Mouse (Mus musculus): Measurements from ENCODE around the gene Stard7. TPM values are rescaled to one million over a fixed set of nuclear protein-coding genes. Genes with fewer than 3 reads are reported as not detected.

The Stard7 gene
- polyA plus RNA-seq, 1 experiment from 2014 or later = 101 TPM

DNA sequence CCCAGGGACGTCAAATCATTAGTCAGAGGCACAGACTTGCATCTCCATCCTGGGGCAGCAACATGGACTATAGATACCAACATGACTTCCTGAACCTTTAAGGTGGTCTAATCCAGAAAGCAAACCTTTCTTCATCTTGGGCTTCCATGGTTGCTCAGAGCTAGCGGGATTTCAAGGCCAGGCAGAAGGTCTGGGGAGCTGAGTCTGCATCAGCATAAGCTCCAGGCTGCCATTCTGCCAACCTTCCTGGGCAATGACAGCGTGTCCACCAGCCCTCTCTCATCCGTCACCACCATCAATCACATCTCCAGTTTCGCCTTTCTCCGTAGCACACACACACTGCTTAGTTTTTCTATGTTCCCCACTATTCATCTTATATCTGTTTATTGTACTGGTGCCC, 69.2 kb downstream of the Stard7 start:
- no peaks in the 10 kb centered on the region for H3K9me3 ChIP-seq (replicated peaks; ENCODE audit: control insufficient read depth, low read length)
- ATAC-seq (replicated peaks; ENCODE audit: insufficient number of reproducible peaks, low FRiP score, low TSS enrichment) = no peak
- no peak overlapping the region for H3K4me3 ChIP-seq (ENCODE audit: low read depth, low read length)
- no peak overlapping the region for H3K9ac ChIP-seq (ENCODE audit: low read depth, low read length)
- H3K4me1 ChIP-seq (ENCODE audit: control insufficient read depth, insufficient read depth, low read length) = peaks cover 12% of the 10 kb centered on the region
- no peak overlapping the region for H3K27ac ChIP-seq (ENCODE audit: low read depth, low read length)
- H3K36me3 ChIP-seq (ENCODE audit: control insufficient read depth, insufficient read depth, low read length) = no peaks in the 10 kb centered on the region
- H3K4me2 ChIP-seq = no peak overlapping the region
- WGBS (ENCODE audit: insufficient replicate concordance) = 60% methylated on average over 6 of the region's 6 CpGs
- H3K27me3 ChIP-seq (ENCODE audit: control insufficient read depth, insufficient read depth, low read length) = peaks cover 20% of the 10 kb centered on the region

DNA sequence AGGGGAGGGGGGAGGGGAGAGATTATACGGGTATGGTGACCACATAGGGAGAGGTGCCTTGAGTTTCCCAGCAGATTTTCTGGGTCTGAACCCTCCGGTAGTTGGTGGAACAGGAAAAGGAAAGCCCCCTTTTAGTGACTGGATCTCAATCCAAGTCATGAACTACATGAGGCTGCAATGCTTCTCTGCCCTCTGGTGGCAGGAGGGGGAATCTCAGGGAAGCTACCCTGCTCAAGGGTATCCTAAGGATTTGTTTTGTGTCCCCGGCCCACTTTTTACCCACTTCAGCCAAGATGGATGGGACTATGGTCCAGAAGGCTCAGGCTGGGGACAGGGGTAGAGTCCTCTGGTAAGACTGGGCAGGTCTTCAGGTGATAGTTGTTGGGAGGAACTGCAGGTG, 71.1 kb downstream of the Stard7 start:
- WGBS (ENCODE audit: insufficient replicate concordance) = 17% methylated on average over 3 of the region's 3 CpGs

DNA sequence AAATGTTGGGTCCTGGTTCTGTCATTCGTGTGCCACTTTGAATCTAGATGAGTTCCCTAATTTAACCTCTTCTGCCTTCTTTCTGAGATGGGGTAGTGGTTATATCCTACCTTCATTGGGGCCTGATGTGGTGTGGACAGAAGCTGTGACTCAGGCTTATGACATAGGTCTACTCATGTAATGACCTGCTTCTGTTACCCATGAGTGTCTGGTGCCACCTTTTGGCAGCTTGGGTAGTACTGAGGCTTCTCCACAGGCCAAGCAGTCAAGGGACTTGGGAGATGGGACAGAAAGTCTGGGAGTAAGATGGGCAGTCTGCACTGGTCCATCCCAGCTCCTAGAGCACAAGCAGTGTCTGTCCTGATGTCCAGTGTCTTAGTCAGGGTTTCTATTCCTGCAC, 76.3 kb downstream of the Stard7 start:
- H3K36me3 ChIP-seq (ENCODE audit: control insufficient read depth, insufficient read depth, low read length) = no peaks in the 10 kb centered on the region
- no peak overlapping the region for H3K9ac ChIP-seq (ENCODE audit: low read depth, low read length)
- WGBS (ENCODE audit: insufficient replicate concordance) = 59% methylated on average over 1 of the region's 1 CpGs
- H3K27me3 ChIP-seq (ENCODE audit: control insufficient read depth, insufficient read depth, low read length) = peaks cover 6% of the 10 kb centered on the region; the same call in 1 of the 2 replicates
- ATAC-seq (replicated peaks; ENCODE audit: insufficient number of reproducible peaks, low FRiP score, low TSS enrichment) = no peak
- no peak overlapping the region for H3K4me2 ChIP-seq
- no peak overlapping the region for H3K27ac ChIP-seq (ENCODE audit: low read depth, low read length)
- H3K9me3 ChIP-seq (replicated peaks; ENCODE audit: control insufficient read depth, low read length) = no peaks in the 10 kb centered on the region
- no peak overlapping the region for H3K4me3 ChIP-seq (ENCODE audit: low read depth, low read length)
- H3K4me1 ChIP-seq (ENCODE audit: control insufficient read depth, insufficient read depth, low read length) = no peaks in the 10 kb centered on the region

More for the DNA sequence above, 71.1 kb downstream of the Stard7 start:
- Histone ChIP-seq H3K4me3 (ENCODE audit: low read depth, low read length) (no peak overlapping the region), H3K27me3 (ENCODE audit: control insufficient read depth, insufficient read depth, low read length) (peaks cover 20% of the 10 kb centered on the region; the same call in 1 of the 2 replicates), H3K4me1 (ENCODE audit: control insufficient read depth, insufficient read depth, low read length) (0 out of 2 replicates have a peak, but pooled peaks cover 4% of the 10 kb centered on the region), H3K36me3 (ENCODE audit: control insufficient read depth, insufficient read depth, low read length) (no peaks in the 10 kb centered on the region), H3K27ac (ENCODE audit: low read depth, low read length) (no peak overlapping the region), H3K9ac (ENCODE audit: low read depth, low read length) (no peak overlapping the region), H3K4me2 (no peak overlapping the region), H3K9me3 (replicated peaks; ENCODE audit: control insufficient read depth, low read length) (no peaks in the 10 kb centered on the region)
- ATAC-seq (replicated peaks; ENCODE audit: insufficient number of reproducible peaks, low FRiP score, low TSS enrichment) = no peak

DNA sequence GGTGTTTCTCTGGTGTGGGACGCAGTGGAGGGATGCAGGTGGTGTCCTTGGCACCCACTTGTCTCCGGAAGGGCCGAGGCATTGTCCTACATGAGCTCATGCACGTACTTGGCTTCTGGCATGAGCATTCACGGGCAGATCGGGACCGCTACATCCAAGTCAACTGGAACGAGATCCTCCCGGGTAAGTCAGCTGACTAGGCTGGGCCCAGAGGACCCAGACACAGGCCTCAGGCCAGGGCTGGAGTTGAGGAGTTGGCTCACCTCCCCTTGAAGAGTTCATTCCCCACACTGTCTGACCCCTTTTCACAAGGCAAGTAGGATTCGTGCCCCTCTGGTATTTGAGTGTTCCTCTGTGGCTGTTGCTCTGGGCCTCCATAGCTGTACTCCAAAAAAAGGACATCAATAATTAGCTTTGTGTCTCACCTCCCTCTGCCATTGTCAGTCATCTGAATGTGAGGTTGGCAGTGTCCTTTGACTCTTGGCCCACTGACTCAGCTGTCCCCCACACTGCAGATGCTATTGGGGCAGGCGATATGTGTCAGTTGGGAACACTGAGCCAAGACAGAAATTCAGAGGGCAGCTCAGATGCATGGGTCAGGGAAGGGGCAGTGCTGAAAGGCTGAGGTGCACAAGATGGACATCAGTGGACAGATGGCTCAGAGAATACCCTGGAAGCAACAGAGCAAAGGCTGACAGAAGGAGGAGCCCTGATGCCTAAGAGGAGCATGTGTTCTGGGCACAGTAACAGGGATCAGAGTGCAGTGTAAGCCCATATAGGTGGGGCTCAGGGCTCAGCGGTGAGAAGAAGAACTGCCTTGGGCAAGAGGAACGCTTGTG, 77.3 kb downstream of the Stard7 start:
- peaks cover 4% of the 10 kb centered on the region; the same call in 1 of the 2 replicates for H3K27me3 ChIP-seq (ENCODE audit: control insufficient read depth, insufficient read depth, low read length)
- 74% methylated on average over 13 of the region's 13 CpGs for WGBS (ENCODE audit: insufficient replicate concordance)
- ATAC-seq (replicated peaks; ENCODE audit: insufficient number of reproducible peaks, low FRiP score, low TSS enrichment) = no peak
- H3K9ac ChIP-seq (ENCODE audit: low read depth, low read length) = no peak overlapping the region
- H3K36me3 ChIP-seq (ENCODE audit: control insufficient read depth, insufficient read depth, low read length) = no peaks in the 10 kb centered on the region
- H3K4me2 ChIP-seq = no peak overlapping the region
- no peaks in the 10 kb centered on the region for H3K4me1 ChIP-seq (ENCODE audit: control insufficient read depth, insufficient read depth, low read length)
- no peak overlapping the region for H3K4me3 ChIP-seq (ENCODE audit: low read depth, low read length)
- no peak overlapping the region for H3K27ac ChIP-seq (ENCODE audit: low read depth, low read length)
- H3K9me3 ChIP-seq (replicated peaks; ENCODE audit: control insufficient read depth, low read length) = no peaks in the 10 kb centered on the region

Other genes with a start within 250 kb of the Stard7 start
- 41.5 and 43.4 TPM in 2 replicates for gene Blvra, start 199.6 kb upstream of the Stard7 start, polyA plus RNA-seq (2014; fragmentation: Nextera tagmentation; extraction: Ambion mirVana)
- 62.6 and 65.2 TPM in 2 replicates for gene Ncaph, start 136.3 kb upstream of the Stard7 start, polyA plus RNA-seq (2014; fragmentation: Nextera tagmentation; extraction: Ambion mirVana)
- 11.2 TPM in 2 replicates for gene Itpripl1, start 126.8 kb upstream of the Stard7 start, polyA plus RNA-seq (2014; fragmentation: Nextera tagmentation; extraction: Ambion mirVana)
- 1.5 and 1.8 TPM in 2 replicates for gene 1810024B03Rik, start 61.9 kb upstream of the Stard7 start, polyA plus RNA-seq (2014; fragmentation: Nextera tagmentation; extraction: Ambion mirVana)
- 50.5 and 52.9 TPM in 2 replicates for gene Snrnp200, start 61.8 kb upstream of the Stard7 start, polyA plus RNA-seq (2014; fragmentation: Nextera tagmentation; extraction: Ambion mirVana)
- gene Ciao1, start 22.4 kb upstream of the Stard7 start, polyA plus RNA-seq (2014; fragmentation: Nextera tagmentation; extraction: Ambion mirVana) = 52.8 and 53.7 TPM in 2 replicates
- gene Tmem127, start 22.3 kb upstream of the Stard7 start, polyA plus RNA-seq (2014; fragmentation: Nextera tagmentation; extraction: Ambion mirVana) = 13.7 and 18.6 TPM in 2 replicates
- 17.4 and 18.3 TPM in 2 replicates for gene Dusp2, start 65.9 kb downstream of the Stard7 start, polyA plus RNA-seq (2014; fragmentation: Nextera tagmentation; extraction: Ambion mirVana)
- gene Astl, start 68.4 kb downstream of the Stard7 start, polyA plus RNA-seq (2014; fragmentation: Nextera tagmentation; extraction: Ambion mirVana) = not detected in 2 replicates
- 10.2 and 12.0 TPM in 2 replicates for gene Adra2b, start 93.0 kb downstream of the Stard7 start, polyA plus RNA-seq (2014; fragmentation: Nextera tagmentation; extraction: Ambion mirVana)
- gene Gpat2, start 155.0 kb downstream of the Stard7 start, polyA plus RNA-seq (2014; fragmentation: Nextera tagmentation; extraction: Ambion mirVana) = 0.30 and 0.34 TPM in 2 replicates
- 30.3 and 30.6 TPM in 2 replicates for gene Fahd2a, start 174.3 kb downstream of the Stard7 start, polyA plus RNA-seq (2014; fragmentation: Nextera tagmentation; extraction: Ambion mirVana)

Measured in heart, embryonic 11.5 days (tissue).